Mouse (Mus musculus): ENCODE measurements at regions not wholly inside any gene's neighbourhood (a gene's known extent, or its start where the extent isn't known, plus 50 kb on each side); places are given as distances from the start of the nearest gene placed in this dataset.
A peak's percentile ranks its signal among the peaks of the same experiment; 100 is the strongest.

DNA sequence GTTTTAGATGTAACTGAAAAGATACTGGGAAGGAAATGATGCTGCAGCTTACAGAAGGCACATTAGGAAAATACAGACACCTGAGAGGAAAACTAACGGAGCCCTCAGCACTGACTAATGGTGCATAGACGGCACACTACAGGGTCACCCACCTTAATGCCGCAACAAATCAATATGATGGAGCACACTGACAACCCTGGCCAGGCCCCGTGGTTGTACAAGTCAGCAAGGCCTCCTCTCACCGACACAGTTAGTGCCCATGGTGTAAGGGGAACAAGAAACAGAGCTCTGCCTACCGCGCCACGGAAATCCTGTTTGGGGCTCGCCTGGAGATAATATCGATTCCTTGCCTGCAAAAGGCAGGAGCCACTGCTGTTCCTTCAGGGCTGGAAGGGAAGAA is 273.9 kb downstream of the Prim2 start:
- no peak for DNase-seq

DNA sequence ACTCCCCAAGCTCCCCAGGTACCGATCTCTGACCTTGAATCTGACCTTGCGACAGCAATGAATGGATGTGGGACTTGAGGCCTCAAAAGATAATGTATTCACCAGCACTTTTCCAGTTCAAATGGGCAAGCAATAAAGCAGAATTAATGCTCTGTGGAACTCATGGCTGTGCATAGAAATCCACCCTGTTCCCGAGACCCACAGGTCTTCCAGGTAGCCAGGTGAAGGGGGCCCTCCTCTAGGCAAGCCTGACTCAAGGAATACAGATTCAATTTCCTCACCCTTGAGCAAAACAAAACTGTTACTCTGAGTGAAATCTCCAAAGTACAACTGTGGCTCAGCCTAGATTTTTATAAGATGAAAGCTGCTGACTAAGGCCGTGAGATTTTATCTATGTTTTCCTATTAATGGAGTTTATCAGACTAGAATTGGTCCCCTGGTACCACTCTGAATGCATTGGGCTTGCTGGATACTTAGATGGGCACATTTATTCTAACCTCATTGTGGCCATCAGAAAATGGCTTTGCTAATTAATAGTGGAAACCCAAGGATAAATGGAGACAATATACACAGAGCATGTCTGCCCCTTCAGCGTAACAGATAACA is 274.5 kb downstream of the Prim2 start:
- DNase-seq, result no peak

DNA sequence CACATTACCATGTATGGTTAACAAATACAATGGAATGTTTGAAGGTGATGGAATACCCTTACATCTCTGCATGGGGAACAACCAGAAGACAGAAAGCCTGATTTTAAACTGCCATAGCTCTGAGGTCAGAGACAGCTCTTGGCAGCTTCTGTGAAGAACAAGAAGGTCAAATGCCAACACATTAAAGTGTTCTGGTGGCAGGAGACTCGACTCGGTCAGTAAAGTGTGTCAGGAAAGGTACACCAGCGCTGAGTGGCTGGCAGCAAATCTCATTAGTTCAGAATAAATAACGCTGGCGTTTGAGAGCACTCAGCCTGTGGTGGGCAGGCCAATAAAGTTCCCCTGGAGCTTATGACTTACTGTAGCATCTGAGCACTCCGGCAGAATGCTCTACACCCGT is 298.8 kb downstream of the Prim2 start:
- no peak for DNase-seq

DNA sequence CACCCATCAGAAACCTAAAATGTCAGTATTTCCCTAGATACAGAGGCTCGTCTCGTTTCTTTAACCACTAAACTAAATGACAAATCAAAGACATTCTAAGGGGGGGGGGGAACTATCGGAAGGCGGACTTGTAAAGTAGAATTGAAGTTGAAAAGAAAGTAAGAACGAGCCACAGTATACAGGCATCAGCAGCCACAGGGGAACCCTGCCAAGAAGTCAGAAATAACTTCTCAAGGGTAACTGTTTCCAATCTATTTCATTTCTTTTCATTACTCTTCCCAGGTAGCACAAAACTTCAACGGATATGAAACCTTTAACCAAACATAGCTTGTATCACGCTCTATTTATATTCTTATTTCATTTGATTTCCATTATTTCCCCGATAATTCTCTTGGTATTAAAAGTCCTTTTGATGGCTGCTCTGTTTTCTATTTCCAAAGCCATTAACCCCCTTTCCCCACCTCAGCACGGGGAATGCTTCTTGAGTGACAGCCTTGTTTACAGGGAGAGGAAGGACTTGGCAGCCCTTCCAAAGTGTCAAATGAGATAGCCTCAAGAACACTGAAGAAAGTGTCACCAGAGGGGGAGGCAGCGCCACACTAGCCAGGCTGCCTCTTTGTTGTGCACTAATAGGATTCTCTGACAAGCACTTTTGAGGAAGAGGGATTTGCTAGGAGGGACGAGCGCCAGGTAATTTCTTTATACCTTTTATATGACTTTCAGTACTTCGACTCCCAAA is 306.7 kb downstream of the Prim2 start:
- DNase-seq, result peak; percentile 10

DNA sequence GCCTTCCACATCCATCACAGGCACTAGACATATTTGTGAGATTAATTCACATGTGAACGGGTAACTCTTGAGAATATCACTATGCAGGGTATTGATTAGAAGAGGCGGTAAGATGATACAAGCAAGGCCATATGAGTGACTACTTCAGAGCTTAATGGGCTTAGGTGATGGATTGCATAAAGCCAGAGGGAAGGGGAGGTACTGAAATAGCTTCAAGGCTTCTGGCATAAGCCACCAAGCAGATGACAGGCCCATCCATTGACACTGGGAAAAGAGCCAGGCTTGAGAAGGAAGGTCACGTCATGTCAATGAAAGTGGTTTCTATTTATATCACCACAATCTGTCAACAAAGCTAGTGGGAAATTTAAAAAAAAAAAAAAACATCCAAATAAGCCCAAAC is 335.5 kb downstream of the Prim2 start:
- DNase-seq, result no peak
